Mouse (Mus musculus) heart, embryonic 12.5 days (tissue): ENCODE results near the gene Hoxc12. TPM values are rescaled to one million over a fixed set of nuclear protein-coding genes. Genes with fewer than 3 reads are reported as not detected.

Source experiments
- ATAC-seq: fragments of 200-750 bp; cut with Nextera tagmentation; 2 replicates; pipeline ENCODE4 v1.8.0; 2017; ENCODE audit warnings: moderate TSS enrichment, moderate library complexity; ENCODE audit not compliant: insufficient number of reproducible peaks, low FRiP score
- H3K27ac ChIP-seq: fragments of 300-500 bp; sonication (generic); 2 replicates; pipeline ENCODE4 v1.5.1; 2016; ENCODE audit warnings: mild to moderate bottlenecking, moderate library complexity; ENCODE audit not compliant: poor library complexity, severe bottlenecking
- H3K27me3 ChIP-seq: fragments of 300-500 bp; sonication (generic); replicated peaks from 2 replicates; pipeline ENCODE4 v1.6.1; 2016; ENCODE audit warnings: mild to moderate bottlenecking, moderate library complexity
- H3K36me3 ChIP-seq: fragments of 300-500 bp; sonication (generic); 2 replicates; pipeline ENCODE4 v1.6.1; 2016; ENCODE audit warnings: mild to moderate bottlenecking, moderate library complexity
- H3K4me1 ChIP-seq: fragments of 300-500 bp; sonication (generic); replicated peaks from 2 replicates; pipeline ENCODE4 v1.6.1; 2016; ENCODE audit warnings: mild to moderate bottlenecking
- H3K4me2 ChIP-seq: fragments of 300-500 bp; sonication (generic); 2 replicates; pipeline ENCODE4 v1.6.1; 2016; ENCODE audit warnings: mild to moderate bottlenecking, moderate library complexity
- H3K4me3 ChIP-seq: fragments of 300-500 bp; sonication (generic); 2 replicates; pipeline ENCODE4 v1.5.1; 2016; ENCODE audit warnings: mild to moderate bottlenecking
- H3K9ac ChIP-seq: fragments of 300-500 bp; sonication (generic); 2 replicates; pipeline ENCODE4 v1.6.1; 2016; ENCODE audit warnings: mild to moderate bottlenecking, moderate library complexity
- H3K9me3 ChIP-seq: fragments of 300-500 bp; sonication (generic); replicated peaks from 2 replicates; pipeline ENCODE4 v1.6.1; 2016; ENCODE audit warnings: mild to moderate bottlenecking, moderate library complexity
- WGBS: fragments of 180-500 bp; shearing (Covaris S2); methylation state at CpG from one replicate; pipeline ENCODE4 v1.1.7; 2016; 5-methylcytosine and 5-hydroxymethylcytosine counted together
- polyA plus RNA-seq: library from polyadenylated mRNA; unstranded; fragments of >200 nt; fragmentation: Nextera tagmentation; extraction: Ambion mirVana; gene quantifications from 2 replicates; pipeline ENCODE4 v1.2.1, GENCODE M21; 2016

Gene Hoxc12
- polyA plus RNA-seq, 1 experiment from 2014 or later = not detected

DNA sequence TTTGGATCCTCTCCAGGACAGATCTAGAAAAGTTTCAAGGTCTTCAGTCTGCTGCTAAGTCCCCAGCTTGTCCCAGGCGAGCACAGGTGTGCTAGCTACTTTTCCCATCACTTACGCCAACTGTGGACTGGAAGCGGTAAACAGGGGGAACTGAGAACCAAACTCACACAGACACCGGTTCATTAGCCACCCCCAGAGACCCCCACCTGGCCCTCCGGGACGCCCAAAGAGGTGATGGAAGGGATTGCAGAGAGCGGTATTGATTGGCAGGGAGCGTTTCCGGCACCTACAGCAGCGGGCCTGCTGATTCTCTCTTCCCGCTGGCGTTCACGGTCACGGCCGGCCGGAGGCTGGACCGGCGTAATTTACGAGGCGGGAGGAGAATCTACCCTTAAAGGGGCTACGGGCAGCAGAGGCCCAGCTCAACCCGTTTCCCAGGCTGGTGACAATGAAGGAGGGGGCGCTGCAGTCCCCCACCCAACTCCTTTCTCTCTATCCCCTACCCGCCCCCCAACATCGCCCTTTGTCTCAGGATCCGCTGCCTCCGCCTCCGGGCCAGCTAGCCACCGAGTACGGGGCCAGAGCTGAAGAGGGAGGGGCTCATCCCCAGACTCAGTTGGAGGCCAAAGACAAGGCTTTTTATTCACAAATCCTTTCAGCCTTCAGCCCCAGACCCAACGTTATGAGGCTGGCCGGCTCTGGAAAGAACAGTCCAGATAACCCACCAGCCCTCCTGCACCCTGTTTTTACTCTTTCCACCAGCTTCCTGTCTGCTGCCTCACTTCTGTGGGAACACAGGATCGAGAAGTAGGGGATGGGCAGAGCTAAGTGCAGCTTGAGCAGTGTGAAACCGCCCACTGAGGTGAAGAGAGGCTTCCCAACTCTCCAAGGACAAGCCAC is 2.9 kb downstream of the Hoxc12 start:
- Histone ChIP-seq H3K4me2 (no peak overlapping the region), H3K36me3 (no peaks in the 10 kb centered on the region), H3K27me3 (peaks cover 97% of the 10 kb centered on the region), H3K4me3 (no peak overlapping the region), H3K27ac (no peak overlapping the region), H3K9me3 (no peaks in the 10 kb centered on the region), H3K9ac (no peak overlapping the region), H3K4me1 (0 out of 2 replicates have a peak, but pooled peaks cover 5% of the 10 kb centered on the region)
- no peak for ATAC-seq
- under 1% methylated on average over 34 of the region's 34 CpGs for WGBS

DNA sequence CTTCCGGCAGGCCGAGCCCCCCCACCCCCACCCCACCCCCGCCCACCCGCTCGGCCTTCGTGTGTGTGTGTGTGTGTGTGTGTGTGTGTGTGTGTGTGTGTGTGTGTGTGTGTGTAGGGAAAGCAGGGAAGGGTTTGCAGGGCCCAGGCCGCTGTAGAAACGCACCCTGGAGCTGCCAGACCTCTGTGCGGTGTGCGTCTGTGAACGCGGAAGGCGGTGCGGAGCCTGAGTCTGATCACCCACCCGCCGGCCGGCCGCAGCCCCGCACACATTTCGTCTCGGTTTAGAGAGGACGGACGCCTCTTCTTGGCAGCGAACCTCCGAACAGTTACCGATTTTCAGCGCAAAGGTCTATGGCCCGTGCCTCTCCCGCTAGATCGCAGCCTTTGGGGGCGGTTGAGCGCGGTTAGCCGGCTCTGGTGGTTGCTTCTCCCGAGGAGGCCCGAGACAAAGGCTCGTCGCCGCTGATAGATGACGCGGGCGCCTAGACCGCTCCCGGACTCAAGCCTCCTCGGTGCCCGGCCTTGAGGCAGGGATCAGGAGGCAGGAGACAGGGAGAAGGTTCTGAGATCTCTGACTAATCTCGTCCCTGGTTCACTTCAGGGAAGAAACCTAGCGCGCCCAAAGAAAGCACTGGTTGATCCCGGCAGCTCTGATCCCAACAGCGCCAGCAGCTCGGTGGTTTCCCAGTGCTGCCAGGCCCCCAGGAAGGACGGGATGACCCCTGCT is 6.3 kb downstream of the Hoxc12 start:
- H3K36me3 ChIP-seq = no peaks in the 10 kb centered on the region
- no peaks in the 10 kb centered on the region for H3K4me1 ChIP-seq
- no peak for ATAC-seq
- H3K9ac ChIP-seq = no peak overlapping the region
- WGBS = under 1% methylated on average over 45 of the region's 53 CpGs
- no peak overlapping the region for H3K27ac ChIP-seq
- peak overlapping the region; percentile 56 for H3K4me2 ChIP-seq
- peak overlapping the region; percentile 33 for H3K4me3 ChIP-seq
- H3K9me3 ChIP-seq = no peaks in the 10 kb centered on the region
- peaks cover 98% of the 10 kb centered on the region for H3K27me3 ChIP-seq

DNA sequence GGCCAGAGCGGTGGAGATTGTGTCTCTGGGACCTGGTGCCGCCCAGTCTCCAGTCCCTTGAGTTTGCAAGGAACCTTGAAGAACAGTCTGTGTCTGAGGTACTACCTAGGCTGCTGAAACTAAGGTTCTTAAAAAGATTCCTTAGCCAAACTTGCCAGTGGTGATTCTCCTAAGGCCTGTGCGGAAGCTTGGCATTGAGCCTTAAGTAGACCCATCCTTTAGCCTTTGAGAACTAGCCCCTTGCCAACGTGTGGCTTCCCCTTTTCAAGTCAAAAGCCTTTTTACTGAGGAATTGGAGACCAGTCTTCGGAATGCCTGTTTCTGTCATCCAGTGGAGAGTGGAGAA is 6.9 kb downstream of the Hoxc12 start:
- H3K27me3 ChIP-seq = peaks cover 98% of the 10 kb centered on the region
- H3K27ac ChIP-seq = no peak overlapping the region
- peak overlapping the region; percentile 33 for H3K4me3 ChIP-seq
- no peaks in the 10 kb centered on the region for H3K4me1 ChIP-seq
- WGBS = 4% methylated on average over 5 of the region's 5 CpGs
- H3K4me2 ChIP-seq = peak overlapping the region; percentile 56
- ATAC-seq = no peak
- no peaks in the 10 kb centered on the region for H3K36me3 ChIP-seq
- no peaks in the 10 kb centered on the region for H3K9me3 ChIP-seq
- no peak overlapping the region for H3K9ac ChIP-seq

DNA sequence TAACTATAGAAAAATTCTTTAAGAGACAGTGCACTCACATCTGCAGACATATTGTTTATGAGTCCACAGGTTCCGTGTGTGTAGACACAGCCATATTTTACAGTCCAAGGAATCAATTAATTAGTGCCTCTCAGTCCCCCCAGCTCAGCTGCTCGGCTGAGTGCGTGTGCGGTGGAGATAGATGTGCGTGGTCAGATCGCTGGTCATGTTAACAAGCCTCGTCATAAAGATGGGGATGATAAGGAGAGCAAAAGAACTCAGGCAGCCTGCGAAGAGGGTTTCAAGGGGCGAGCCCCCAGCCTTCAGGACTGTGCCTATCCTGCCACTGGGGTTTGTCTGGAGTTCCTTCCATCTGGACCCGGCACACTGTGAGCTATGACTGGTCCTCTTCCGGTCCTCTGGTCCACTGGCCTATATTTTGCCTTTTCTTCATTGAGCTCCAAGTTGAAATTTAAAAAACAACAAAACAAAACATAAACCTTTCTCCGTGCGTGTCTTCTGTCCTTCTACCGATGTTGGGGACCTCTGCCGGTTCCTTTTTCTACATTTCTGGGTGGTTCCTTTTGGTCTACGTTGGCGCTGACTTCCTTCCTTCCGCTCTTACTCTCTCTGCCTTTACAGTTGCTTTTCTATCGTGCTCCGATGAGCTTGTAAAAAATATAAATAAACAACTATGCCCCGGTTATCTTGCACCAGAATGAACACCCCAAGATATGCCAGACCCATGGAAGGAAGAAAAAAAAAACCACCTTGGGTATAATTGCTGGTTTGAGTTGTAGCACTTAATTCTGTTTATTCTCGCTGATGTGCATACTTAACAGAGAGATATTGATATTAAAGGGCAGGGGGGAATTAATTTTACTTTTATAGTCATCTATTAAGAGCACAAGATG is 8.9 kb downstream of the Hoxc12 start:
- no peaks in the 10 kb centered on the region for H3K36me3 ChIP-seq
- H3K9me3 ChIP-seq = no peaks in the 10 kb centered on the region
- 10% methylated on average over 22 of the region's 22 CpGs for WGBS
- H3K4me2 ChIP-seq = no peak overlapping the region
- no peak for ATAC-seq
- H3K4me1 ChIP-seq = no peaks in the 10 kb centered on the region
- peaks cover 98% of the 10 kb centered on the region for H3K27me3 ChIP-seq
- no peak overlapping the region for H3K27ac ChIP-seq
- H3K4me3 ChIP-seq = no peak overlapping the region
- H3K9ac ChIP-seq = no peak overlapping the region

DNA sequence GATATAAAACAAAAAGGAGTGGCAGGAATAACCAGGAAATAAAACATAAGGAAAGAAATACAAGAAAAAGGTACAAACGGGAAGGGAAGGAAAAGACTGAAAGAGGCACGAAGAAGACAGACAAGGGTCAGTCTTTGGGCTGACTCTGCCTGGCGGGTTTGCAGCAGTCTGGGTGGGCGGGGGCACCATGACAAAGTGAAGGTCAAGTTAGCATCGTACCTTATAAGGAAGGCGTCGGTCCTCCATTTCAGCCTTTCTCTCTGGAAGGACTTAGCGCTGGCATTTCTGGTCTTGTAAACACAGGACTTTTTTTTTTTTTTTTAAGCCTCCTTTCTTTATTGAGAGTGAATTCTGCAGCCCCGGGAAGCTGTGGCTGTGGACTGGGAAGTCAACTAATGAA is 10.7 kb downstream of the Hoxc12 start:
- Histone ChIP-seq H3K4me2 (no peak overlapping the region), H3K4me3 (no peak overlapping the region), H3K27me3 (peaks cover 98% of the 10 kb centered on the region), H3K27ac (no peak overlapping the region), H3K4me1 (no peaks in the 10 kb centered on the region), H3K9me3 (no peaks in the 10 kb centered on the region), H3K9ac (no peak overlapping the region), H3K36me3 (no peaks in the 10 kb centered on the region)
- ATAC-seq = no peak
- WGBS = under 1% methylated on average over 9 of the region's 9 CpGs

DNA sequence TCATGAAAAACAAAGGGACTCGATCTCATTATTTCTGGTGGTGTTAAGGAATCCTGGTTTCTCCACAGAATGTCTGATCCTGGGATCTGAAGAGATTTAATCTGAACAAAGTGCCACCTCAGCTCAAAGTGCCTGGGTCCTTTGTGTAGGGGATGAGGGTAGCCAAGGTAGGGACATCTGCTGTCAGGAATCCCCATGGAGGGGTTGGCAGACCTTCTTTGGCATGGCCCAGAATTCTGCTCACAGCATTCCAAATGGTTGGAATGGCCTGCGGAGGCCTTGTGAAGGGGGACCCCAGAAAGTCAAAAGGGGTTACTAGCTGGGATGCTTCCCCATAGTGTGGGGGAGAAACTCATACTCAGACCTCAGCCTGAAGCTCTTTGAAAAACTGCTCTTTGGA is 12.3 kb downstream of the Hoxc12 start:
- no peaks in the 10 kb centered on the region for H3K36me3 ChIP-seq
- no peak for ATAC-seq
- H3K4me3 ChIP-seq = no peak overlapping the region
- no peaks in the 10 kb centered on the region for H3K4me1 ChIP-seq
- H3K9ac ChIP-seq = no peak overlapping the region
- H3K9me3 ChIP-seq = no peaks in the 10 kb centered on the region
- no peak overlapping the region for H3K4me2 ChIP-seq
- H3K27ac ChIP-seq = no peak overlapping the region
- 15% methylated on average over 2 of the region's 2 CpGs for WGBS
- H3K27me3 ChIP-seq = peaks cover 98% of the 10 kb centered on the region

DNA sequence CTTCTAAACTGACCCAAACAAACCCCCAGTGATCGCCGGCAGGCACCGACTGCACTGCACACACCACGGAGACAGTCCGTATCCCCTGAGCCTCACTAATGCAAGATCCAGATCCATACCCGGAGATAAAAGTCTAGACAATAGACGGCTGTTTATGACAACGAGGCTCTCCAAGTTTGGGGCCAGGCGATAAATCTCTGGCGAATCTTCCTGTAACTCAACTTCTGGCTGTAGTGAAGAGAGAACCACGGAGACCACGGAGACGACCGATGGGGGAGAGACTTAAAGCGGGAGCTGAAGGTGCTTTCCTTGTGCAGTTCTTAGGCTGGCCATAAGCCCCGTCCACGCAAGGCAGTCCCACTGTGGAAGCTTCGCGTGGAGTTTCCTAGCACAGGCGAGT is 13.1 kb downstream of the Hoxc12 start:
- 4% methylated on average over 20 of the region's 20 CpGs for WGBS
- H3K4me1 ChIP-seq = no peaks in the 10 kb centered on the region
- H3K4me2 ChIP-seq = no peak overlapping the region
- no peaks in the 10 kb centered on the region for H3K36me3 ChIP-seq
- no peak overlapping the region for H3K4me3 ChIP-seq
- no peaks in the 10 kb centered on the region for H3K9me3 ChIP-seq
- no peak overlapping the region for H3K27ac ChIP-seq
- no peak overlapping the region for H3K9ac ChIP-seq
- peaks cover 100% of the 10 kb centered on the region for H3K27me3 ChIP-seq
- no peak for ATAC-seq

DNA sequence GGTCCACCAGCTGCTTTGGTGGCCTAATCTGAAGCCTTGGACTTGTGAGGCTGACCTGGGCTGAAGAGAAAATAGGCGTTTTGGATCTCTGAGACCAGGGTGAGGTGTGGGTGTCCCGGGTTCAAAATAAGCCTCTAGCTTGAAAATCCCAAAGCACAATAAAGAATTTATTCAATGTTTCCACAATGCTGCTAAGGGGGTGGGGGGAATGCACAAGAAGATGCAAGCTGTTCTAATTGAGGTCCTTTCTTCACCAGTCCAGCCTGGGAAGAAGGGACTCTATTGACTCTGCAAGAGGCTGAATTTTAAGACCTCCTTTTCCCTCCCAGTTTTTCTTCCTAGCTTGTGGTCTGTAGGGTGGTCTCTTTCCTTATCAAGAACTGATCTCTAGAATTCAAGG is 14.3 kb downstream of the Hoxc12 start:
- Histone ChIP-seq H3K27me3 (peaks cover 100% of the 10 kb centered on the region), H3K4me3 (no peak overlapping the region), H3K27ac (no peak overlapping the region), H3K9ac (no peak overlapping the region), H3K4me2 (no peak overlapping the region), H3K36me3 (no peaks in the 10 kb centered on the region), H3K4me1 (peaks cover 6% of the 10 kb centered on the region), H3K9me3 (no peaks in the 10 kb centered on the region)
- 14% methylated on average over 2 of the region's 2 CpGs for WGBS
- ATAC-seq = no peak

DNA sequence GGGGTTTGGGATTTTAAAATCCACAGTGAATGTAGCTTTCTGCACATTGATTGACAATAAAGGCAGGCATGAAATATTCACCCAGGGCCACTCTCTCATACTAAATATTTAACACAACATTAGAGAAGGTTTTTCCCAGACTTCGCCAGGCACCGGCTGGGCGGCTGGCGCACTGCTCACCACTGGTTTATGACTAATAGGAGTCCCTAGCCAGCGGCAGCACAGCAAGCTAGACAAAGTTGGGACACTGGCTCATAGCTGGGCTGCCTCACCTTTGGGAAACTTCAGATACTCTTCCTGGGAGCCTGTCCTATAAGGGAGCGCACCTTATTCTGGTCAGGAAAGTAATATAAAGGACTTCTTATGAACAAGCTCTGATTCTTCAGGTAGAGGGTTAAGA is 17.0 kb downstream of the Hoxc12 start:
- H3K27me3 ChIP-seq = peaks cover 99% of the 10 kb centered on the region

DNA sequence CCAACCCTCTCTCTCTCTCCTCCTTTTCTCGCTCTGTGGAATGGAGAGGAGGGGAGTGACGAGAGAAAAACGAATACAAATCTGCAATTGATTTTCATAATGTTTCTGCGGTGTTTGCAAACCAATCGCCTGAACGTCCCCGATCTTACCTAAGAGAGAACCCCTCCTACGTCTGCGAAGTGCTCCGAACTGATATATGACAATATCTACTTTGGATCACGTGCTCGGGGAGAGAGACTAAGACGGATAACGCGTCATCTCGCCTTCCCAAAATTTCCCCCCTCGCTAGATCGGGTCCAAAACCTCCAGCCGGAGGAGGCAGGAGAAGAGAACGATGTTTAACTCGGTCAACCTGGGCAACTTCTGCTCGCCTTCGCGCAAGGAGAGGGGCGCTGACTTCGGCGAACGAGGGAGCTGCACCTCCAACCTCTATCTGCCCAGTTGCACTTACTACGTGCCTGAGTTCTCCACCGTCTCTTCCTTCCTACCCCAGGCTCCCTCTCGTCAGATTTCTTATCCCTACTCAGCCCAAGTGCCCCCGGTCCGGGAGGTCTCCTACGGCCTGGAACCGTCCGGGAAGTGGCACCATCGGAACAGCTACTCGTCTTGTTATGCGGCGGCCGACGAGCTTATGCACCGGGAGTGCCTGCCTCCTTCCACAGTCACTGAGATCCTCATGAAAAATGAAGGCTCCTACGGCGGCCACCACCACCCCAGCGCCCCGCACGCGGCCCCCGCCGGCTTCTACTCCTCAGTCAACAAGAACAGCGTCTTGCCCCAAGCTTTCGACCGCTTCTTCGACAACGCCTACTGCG is 17.8 kb downstream of the Hoxc12 start, which contains the start of gene Hoxc11:
Hoxc11 (plus strand) TSS at position 236 of the 815 bp plus-strand sequence.
- H3K4me3 ChIP-seq = no peak within 1 kb of the TSS
- H3K27ac ChIP-seq = no peak within 1 kb of the TSS
- H3K4me1 ChIP-seq = peaks cover 11% of the 10 kb centered on the region
- H3K9me3 ChIP-seq = no peaks in the 10 kb centered on the region
- H3K9ac ChIP-seq = no peak within 1 kb of the TSS
- H3K4me2 ChIP-seq = no peak within 1 kb of the TSS
- no peaks in the 10 kb centered on the region for H3K36me3 ChIP-seq
- peaks cover 97% of the 10 kb centered on the region for H3K27me3 ChIP-seq
- under 1% methylated on average over 57 of the region's 57 CpGs for WGBS
- no peak for ATAC-seq

More for the DNA sequence above, 17.0 kb downstream of the Hoxc12 start:
- Histone ChIP-seq H3K9me3 (no peaks in the 10 kb centered on the region), H3K4me1 (peaks cover 11% of the 10 kb centered on the region), H3K9ac (no peak overlapping the region), H3K36me3 (no peaks in the 10 kb centered on the region), H3K27ac (no peak overlapping the region), H3K4me2 (no peak overlapping the region), H3K4me3 (no peak overlapping the region)
- WGBS = 6% methylated on average over 6 of the region's 6 CpGs
- no peak for ATAC-seq
